Mouse (Mus musculus): ENCODE measurements around the gene Enpp7.

DNA sequence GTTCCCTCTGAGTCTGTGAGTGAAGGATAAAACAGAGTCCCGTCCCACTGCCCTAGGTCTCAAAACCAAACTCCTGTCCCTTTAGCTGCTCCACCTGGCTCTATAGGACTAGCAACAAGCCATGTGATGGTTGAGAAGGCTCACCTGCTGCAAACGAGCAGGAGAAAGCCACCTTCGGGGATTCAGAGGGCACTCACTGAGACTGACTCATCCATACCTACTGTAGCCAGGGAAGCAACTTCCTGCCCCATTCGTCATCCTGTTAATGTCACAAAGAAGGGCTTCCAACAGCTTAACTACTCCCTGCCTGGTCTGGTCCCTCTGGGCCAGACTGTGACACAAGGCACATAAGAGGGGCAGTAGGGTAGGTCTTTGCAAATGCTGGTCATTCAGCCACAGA is 25.5 kb upstream of the Enpp7 start:
- no peak for TF ChIP-seq CTCF (IDR thresholded peaks at IDR 0.05; ENCODE audit: insufficient read depth, low read depth, low read length)
- no peak for TF ChIP-seq POLR2A (IDR thresholded peaks at IDR 0.05; ENCODE audit: insufficient read depth, low read depth, low read length)
